Mouse (Mus musculus): ENCODE measurements at regions not wholly inside any gene's neighbourhood (a gene's known extent, or its start where the extent isn't known, plus 50 kb on each side); places are given as distances from the start of the nearest gene placed in this dataset.

GRCm38 (mm10) chr14:98707574-98707973 lies 286.5 kb downstream of the Rpl36a-ps1 start:
- no peak for DNase-seq
- no peak for TF ChIP-seq CTCF (conservative IDR thresholded peaks at IDR 0.05; ENCODE audit: insufficient read depth, insufficient read length, low read depth, low read length)
- no peak for TF ChIP-seq POLR2A (IDR thresholded peaks at IDR 0.05; ENCODE audit: low read depth, low read length)
- H3K27me3 ChIP-seq (replicated peaks; ENCODE audit: control insufficient read depth, insufficient read depth, low read length) = no peaks in the 10 kb centered on the region
- H3K36me3 ChIP-seq (ENCODE audit: control insufficient read depth, insufficient read depth, low read length) = no peaks in the 10 kb centered on the region
- no peak overlapping the region for H3K27ac ChIP-seq (ENCODE audit: insufficient read depth, low read depth, low read length)
- 79% methylated on average over 4 of the region's 4 CpGs for WGBS
- no peaks in the 10 kb centered on the region for H3K4me1 ChIP-seq (ENCODE audit: control insufficient read depth, insufficient read depth, low read length)
- no peak overlapping the region for H3K4me3 ChIP-seq (ENCODE audit: insufficient read depth, low read depth, low read length)

DNA sequence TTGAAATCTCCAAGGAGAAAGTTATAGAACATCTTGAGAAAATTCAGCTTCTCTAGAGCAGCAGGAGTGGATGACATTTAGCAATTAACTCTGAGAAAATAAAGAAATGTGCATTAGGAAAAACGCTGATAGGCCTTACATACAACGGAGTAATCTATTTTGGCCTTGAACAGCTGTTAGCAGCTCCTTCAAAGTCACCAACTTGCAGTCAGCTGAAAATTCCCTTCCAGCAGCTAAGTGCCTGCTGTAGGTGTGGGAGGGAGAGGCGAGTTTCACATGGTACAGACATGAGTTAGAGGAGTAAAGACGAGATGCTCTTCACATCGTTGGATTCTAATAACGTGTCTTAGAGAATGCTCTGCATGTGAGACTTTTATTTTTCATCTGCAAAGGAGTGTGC lies 290.8 kb downstream of the Rpl36a-ps1 start:
- Histone ChIP-seq H3K4me3 (ENCODE audit: insufficient read depth, low read depth, low read length) (no peak overlapping the region), H3K27ac (ENCODE audit: insufficient read depth, low read depth, low read length) (no peak overlapping the region), H3K4me1 (ENCODE audit: control insufficient read depth, insufficient read depth, low read length) (no peaks in the 10 kb centered on the region), H3K36me3 (ENCODE audit: control insufficient read depth, insufficient read depth, low read length) (no peaks in the 10 kb centered on the region), H3K27me3 (replicated peaks; ENCODE audit: control insufficient read depth, insufficient read depth, low read length) (no peaks in the 10 kb centered on the region)
- TF ChIP-seq POLR2A (IDR thresholded peaks at IDR 0.05; ENCODE audit: low read depth, low read length) = no peak
- no peak for TF ChIP-seq CTCF (conservative IDR thresholded peaks at IDR 0.05; ENCODE audit: insufficient read depth, insufficient read length, low read depth, low read length)
- WGBS = 70% methylated on average over 6 of the region's 6 CpGs
- DNase-seq = no peak

GRCm38 (mm10) chr14:98656533-98656932 lies 337.6 kb downstream of the Rpl36a-ps1 start:
- Histone ChIP-seq H3K36me3 (ENCODE audit: control insufficient read depth, insufficient read depth, low read length) (no peaks in the 10 kb centered on the region), H3K4me1 (ENCODE audit: control insufficient read depth, insufficient read depth, low read length) (no peaks in the 10 kb centered on the region), H3K27ac (ENCODE audit: insufficient read depth, low read depth, low read length) (no peak overlapping the region), H3K4me3 (ENCODE audit: insufficient read depth, low read depth, low read length) (no peak overlapping the region), H3K27me3 (replicated peaks; ENCODE audit: control insufficient read depth, insufficient read depth, low read length) (no peaks in the 10 kb centered on the region)
- TF ChIP-seq POLR2A (IDR thresholded peaks at IDR 0.05; ENCODE audit: low read depth, low read length) (no peak), CTCF (conservative IDR thresholded peaks at IDR 0.05; ENCODE audit: insufficient read depth, insufficient read length, low read depth, low read length) (no peak)
- 79% methylated on average over 4 of the region's 4 CpGs for WGBS
- no peak for DNase-seq

GRCm38 (mm10) chr14:98654191-98654809 lies 339.8 kb downstream of the Rpl36a-ps1 start:
- no peak for DNase-seq
- Histone ChIP-seq H3K4me1 (ENCODE audit: control insufficient read depth, insufficient read depth, low read length) (no peaks in the 10 kb centered on the region), H3K27ac (ENCODE audit: insufficient read depth, low read depth, low read length) (no peak overlapping the region), H3K36me3 (ENCODE audit: control insufficient read depth, insufficient read depth, low read length) (no peaks in the 10 kb centered on the region), H3K4me3 (ENCODE audit: insufficient read depth, low read depth, low read length) (no peak overlapping the region), H3K27me3 (replicated peaks; ENCODE audit: control insufficient read depth, insufficient read depth, low read length) (no peaks in the 10 kb centered on the region)
- WGBS = 79% methylated on average over 6 of the region's 6 CpGs
- TF ChIP-seq CTCF (conservative IDR thresholded peaks at IDR 0.05; ENCODE audit: insufficient read depth, insufficient read length, low read depth, low read length) = no peak
- TF ChIP-seq POLR2A (IDR thresholded peaks at IDR 0.05; ENCODE audit: low read depth, low read length) = no peak

DNA sequence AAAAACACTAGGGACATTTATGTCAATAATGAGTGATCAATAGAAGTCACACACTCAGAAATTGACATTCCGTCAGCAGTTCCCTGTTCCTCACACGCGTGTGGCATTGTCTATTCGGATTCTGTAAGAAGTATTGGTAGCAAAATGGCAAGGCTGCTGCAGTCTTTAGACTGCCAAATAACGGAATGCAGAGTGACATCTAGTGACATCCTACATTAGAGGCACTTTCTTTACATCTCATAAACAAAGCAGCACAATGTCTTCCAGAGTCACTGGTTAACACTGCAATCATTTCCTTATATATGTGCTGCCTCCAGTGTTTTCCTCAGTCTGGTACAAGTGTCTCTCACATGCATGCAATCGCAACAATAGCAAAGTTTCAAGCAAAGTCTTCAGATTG lies 342.9 kb downstream of the Rpl36a-ps1 start:
- Histone ChIP-seq H3K4me3 (ENCODE audit: insufficient read depth, low read depth, low read length) (no peak overlapping the region), H3K4me1 (ENCODE audit: control insufficient read depth, insufficient read depth, low read length) (no peaks in the 10 kb centered on the region), H3K27ac (ENCODE audit: insufficient read depth, low read depth, low read length) (no peak overlapping the region), H3K27me3 (replicated peaks; ENCODE audit: control insufficient read depth, insufficient read depth, low read length) (no peaks in the 10 kb centered on the region), H3K36me3 (ENCODE audit: control insufficient read depth, insufficient read depth, low read length) (no peaks in the 10 kb centered on the region)
- 92% methylated on average over 6 of the region's 6 CpGs for WGBS
- no peak for DNase-seq
- TF ChIP-seq POLR2A (IDR thresholded peaks at IDR 0.05; ENCODE audit: low read depth, low read length) (no peak), CTCF (conservative IDR thresholded peaks at IDR 0.05; ENCODE audit: insufficient read depth, insufficient read length, low read depth, low read length) (no peak)

GRCm38 (mm10) chr14:98650520-98650919 lies 343.6 kb downstream of the Rpl36a-ps1 start:
- no peaks in the 10 kb centered on the region for H3K27me3 ChIP-seq (replicated peaks; ENCODE audit: control insufficient read depth, insufficient read depth, low read length)
- TF ChIP-seq CTCF (conservative IDR thresholded peaks at IDR 0.05; ENCODE audit: insufficient read depth, insufficient read length, low read depth, low read length) (no peak), POLR2A (IDR thresholded peaks at IDR 0.05; ENCODE audit: low read depth, low read length) (no peak)
- H3K36me3 ChIP-seq (ENCODE audit: control insufficient read depth, insufficient read depth, low read length) = no peaks in the 10 kb centered on the region
- no peak overlapping the region for H3K4me3 ChIP-seq (ENCODE audit: insufficient read depth, low read depth, low read length)
- no peak overlapping the region for H3K27ac ChIP-seq (ENCODE audit: insufficient read depth, low read depth, low read length)
- no peak for DNase-seq
- no peaks in the 10 kb centered on the region for H3K4me1 ChIP-seq (ENCODE audit: control insufficient read depth, insufficient read depth, low read length)
- 81% methylated on average over 4 of the region's 4 CpGs for WGBS

DNA sequence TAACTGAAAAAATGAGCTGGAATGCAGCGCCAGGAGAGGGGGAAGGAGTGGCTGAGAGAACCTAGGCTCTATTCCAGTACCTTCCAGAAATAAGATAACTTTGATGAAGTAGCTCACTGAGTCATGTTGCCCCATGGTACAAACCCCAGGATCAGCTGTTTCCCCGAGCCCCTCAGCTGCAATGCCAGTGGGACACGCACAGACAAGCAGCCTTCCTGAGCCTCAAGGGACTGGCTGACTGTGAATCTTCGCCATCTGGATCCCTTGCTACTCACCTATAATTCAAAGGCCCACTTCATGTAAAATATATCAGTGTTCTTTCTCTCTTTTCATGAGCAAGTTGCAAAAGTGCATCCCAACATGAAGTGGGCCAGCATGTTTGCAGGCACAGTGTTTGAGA lies 346.5 kb downstream of the Rpl36a-ps1 start:
- whole genome bisulfite sequencing = 88% methylated on average over 4 of the region's 4 CpGs

More for the DNA sequence above, 346.5 kb downstream of the Rpl36a-ps1 start:
- Histone ChIP-seq H3K4me1 (ENCODE audit: control insufficient read depth, insufficient read depth, low read length) (no peaks in the 10 kb centered on the region), H3K4me3 (ENCODE audit: insufficient read depth, low read depth, low read length) (no peak overlapping the region), H3K27ac (ENCODE audit: insufficient read depth, low read depth, low read length) (no peak overlapping the region), H3K36me3 (ENCODE audit: control insufficient read depth, insufficient read depth, low read length) (no peaks in the 10 kb centered on the region), H3K27me3 (replicated peaks; ENCODE audit: control insufficient read depth, insufficient read depth, low read length) (no peaks in the 10 kb centered on the region)
- TF ChIP-seq CTCF (conservative IDR thresholded peaks at IDR 0.05; ENCODE audit: insufficient read depth, insufficient read length, low read depth, low read length) (no peak), POLR2A (IDR thresholded peaks at IDR 0.05; ENCODE audit: low read depth, low read length) (no peak)
- no peak for DNase-seq

Measured in kidney, adult 2 months (tissue).